Comparison of ENCODE assay signal across 16 mouse cellular contexts in genomic region chr2:11971972-11972371, GRCm38 (mm10).
A peak's percentile ranks its signal among the peaks of the same experiment; 100 is the strongest.
DNase-seq lines count a peak whose midpoint lies in the region; ATAC-seq lines count a peak whose summit lies in the region.
"Had no signal": no experiment of that assay in that cellular context is flagged by ENCODE, and none has a peak within 500 bp of the region (broad histone marks: within the 10 kb centered on the region; RNA-seq: fewer than 3 reads in every experiment).

No protein-coding gene starts in this region.

- ATAC-seq in granulocyte monocyte progenitor cell, adult 5-6 weeks (replicated peaks; ENCODE audit: poor library complexity, severe bottlenecking) = peak; percentile 96
- ATAC-seq in megakaryocyte progenitor cell, adult 5-6 weeks (replicated peaks; ENCODE audit: poor library complexity) = peak; percentile 90
- ATAC-seq: forebrain, embryonic 13.5 days; forebrain, embryonic 15.5 days; forebrain, postnatal 0 days had no signal

- DNase-seq in 416B (ENCODE audit: low read depth) = peak; percentile 10
- DNase-seq in kidney, postnatal 4 days = no peak
- DNase-seq in cerebellum, postnatal 4 days (ENCODE audit: low spot score in 2 of 2) = no peak
- DNase-seq: adrenal gland, adult 2 months; adrenal gland, postnatal 10 days; adrenal gland, postnatal 25 days; cerebellum, adult 11 months; cerebellum, adult 18-20 months; cerebellum, adult 8-10 months; cerebellum, postnatal 10 days; cerebellum, postnatal 25 days; forebrain, postnatal 0 days had no signal
